Mouse (Mus musculus): ENCODE results near the gene Rnf169. TPM values are rescaled to one million over a fixed set of nuclear protein-coding genes. Genes with fewer than 3 reads are reported as not detected.
"Not testable (repeated sequence)": the region's sequence is repeated elsewhere in the genome, so short reads cannot be mapped to it uniquely, and the experiment has no call there.

Rnf169 gene
- total RNA-seq, 2 experiments from 2014 or later, result 39.3 to 52.1 TPM

GRCm38 (mm10) chr7:99982256-99983242, 2.3 kb upstream of the Rnf169 start:
- peak; percentile 58 to 85 for DNase-seq (ENCODE audit: low spot score in 2 of 2)
- intact Hi-C loops (cut with DNase I), result loop anchor here (5.0 kb wide), 1 partner anchor 55 kb away; no protein-coding TSS in a partner anchor

- intact Hi-C loops (cut with DNase I), result loop anchor here (5.0 kb wide), 1 partner anchor 54 kb away; no protein-coding TSS in a partner anchor
- DNase-seq (ENCODE audit: low spot score in 2 of 2), result peak in 1 of 2 experiments; percentile 59
These were observed 1.1 kb upstream of the Rnf169 start for GRCm38 (mm10) chr7:99981311-99981710.

- intact Hi-C loops (cut with DNase I), result loop anchor here (5.0 kb wide), 1 partner anchor 52 kb away; no protein-coding TSS in a partner anchor
- no peak for DNase-seq (ENCODE audit: low spot score in 2 of 2)
These were observed 609 bp downstream of the Rnf169 start for GRCm38 (mm10) chr7:99979546-99980131.

GRCm38 (mm10) chr7:99979081-99979480, 1.2 kb downstream of the Rnf169 start:
- DNase-seq (ENCODE audit: low spot score in 2 of 2), result no peak
- intact Hi-C loops (cut with DNase I), result no loop called here

GRCm38 (mm10) chr7:99978041-99978440, 2.2 kb downstream of the Rnf169 start:
- intact Hi-C loops (cut with DNase I), result no loop called here
- no peak for DNase-seq (ENCODE audit: low spot score in 2 of 2)

GRCm38 (mm10) chr7:99975819-99976575, 4.3 kb downstream of the Rnf169 start:
- intact Hi-C loops (cut with DNase I), result no loop called here
- no peak for DNase-seq (ENCODE audit: low spot score in 2 of 2)

GRCm38 (mm10) chr7:99974208-99974970, 5.9 kb downstream of the Rnf169 start:
- intact Hi-C loops (cut with DNase I), result no loop called here
- DNase-seq (ENCODE audit: low spot score in 2 of 2), result no peak

- DNase-seq (ENCODE audit: low spot score in 2 of 2); intact Hi-C loops (cut with DNase I): not testable (repeated sequence)
These were observed 7.3 kb downstream of the Rnf169 start for GRCm38 (mm10) chr7:99972912-99973311.

GRCm38 (mm10) chr7:99971926-99972325, 8.3 kb downstream of the Rnf169 start:
- DNase-seq (ENCODE audit: low spot score in 2 of 2), result no peak
- intact Hi-C loops (cut with DNase I), result no loop called here

- intact Hi-C loops (cut with DNase I), result no loop called here
- no peak for DNase-seq (ENCODE audit: low spot score in 2 of 2)
These were observed 11.1 kb downstream of the Rnf169 start for GRCm38 (mm10) chr7:99969151-99969550.

GRCm38 (mm10) chr7:99966011-99966721, 14.1 kb downstream of the Rnf169 start:
- no peak for DNase-seq (ENCODE audit: low spot score in 2 of 2)
- intact Hi-C loops (cut with DNase I), result no loop called here

GRCm38 (mm10) chr7:99965020-99965841, 15.0 kb downstream of the Rnf169 start:
- DNase-seq (ENCODE audit: low spot score in 2 of 2), result peak; percentile 79 to 89
- intact Hi-C loops (cut with DNase I), result loop anchor here (2.0 kb wide), 1 partner anchor 18 kb away; no protein-coding TSS in a partner anchor

- DNase-seq (ENCODE audit: low spot score in 2 of 2), result no peak
- intact Hi-C loops (cut with DNase I), result no loop called here
These were observed 16.9 kb downstream of the Rnf169 start for GRCm38 (mm10) chr7:99963237-99963860.

- intact Hi-C loops (cut with DNase I), result no loop called here
- DNase-seq (ENCODE audit: low spot score in 2 of 2), result no peak
These were observed 17.6 kb downstream of the Rnf169 start for GRCm38 (mm10) chr7:99962536-99963236.

- intact Hi-C loops (cut with DNase I), result no loop called here
- no peak for DNase-seq (ENCODE audit: low spot score in 2 of 2)
These were observed 18.7 kb downstream of the Rnf169 start for GRCm38 (mm10) chr7:99961518-99961917.

- DNase-seq (ENCODE audit: low spot score in 2 of 2); intact Hi-C loops (cut with DNase I): not testable (repeated sequence)
These were observed 19.7 kb downstream of the Rnf169 start for GRCm38 (mm10) chr7:99960571-99960970.
